Mouse (Mus musculus) CH12F3 (cell line): ENCODE measurements around the gene Fgfr2.
"Not testable (repeated sequence)": the region's sequence is repeated elsewhere in the genome, so short reads cannot be mapped to it uniquely, and the experiment has no call there.

Experiments
- in situ Hi-C: fragments of 300-500 bp; cut with MboI; formaldehyde crosslinking; loops from 2 replicates; pipeline ENCODE4 v1.14.3; 2020; ENCODE audit warnings: low sequenced_read_pairs

The Fgfr2 gene

GRCm38 (mm10) chr7:131122210-131122807 is 2000.8 kb downstream of the Fgfr2 start:
- in situ Hi-C loops: no loop called here

- in situ Hi-C loops: no loop called here
Measured at GRCm38 (mm10) chr7:131114434-131114833, 2008.7 kb downstream of the Fgfr2 start.

- in situ Hi-C loops: no loop called here
Measured at GRCm38 (mm10) chr7:131113676-131114075, 2009.5 kb downstream of the Fgfr2 start.

GRCm38 (mm10) chr7:131112486-131112885 is 2010.7 kb downstream of the Fgfr2 start:
- in situ Hi-C loops: no loop called here

GRCm38 (mm10) chr7:131082403-131082802 is 2040.7 kb downstream of the Fgfr2 start:
- in situ Hi-C loops: not testable (repeated sequence)

DNA sequence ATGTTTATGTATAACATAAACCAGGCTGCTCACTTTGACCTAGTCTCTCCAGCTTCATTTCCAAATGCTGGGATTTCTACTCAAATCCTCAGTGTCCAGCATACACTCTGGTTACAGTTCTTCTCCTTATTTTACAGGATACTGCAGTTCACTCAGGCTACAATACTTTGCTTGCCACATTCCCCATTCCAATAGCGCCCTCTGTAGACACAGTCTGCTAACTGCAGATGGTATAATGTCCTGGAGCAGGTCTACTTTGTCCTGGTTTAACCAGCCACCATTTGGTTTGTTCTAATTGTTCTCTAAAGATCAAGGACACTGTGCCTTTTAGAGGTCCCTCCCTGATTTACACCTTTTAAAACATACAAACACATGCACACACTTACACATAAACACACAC is 2047.2 kb downstream of the Fgfr2 start:
- in situ Hi-C loops: no loop called here

DNA sequence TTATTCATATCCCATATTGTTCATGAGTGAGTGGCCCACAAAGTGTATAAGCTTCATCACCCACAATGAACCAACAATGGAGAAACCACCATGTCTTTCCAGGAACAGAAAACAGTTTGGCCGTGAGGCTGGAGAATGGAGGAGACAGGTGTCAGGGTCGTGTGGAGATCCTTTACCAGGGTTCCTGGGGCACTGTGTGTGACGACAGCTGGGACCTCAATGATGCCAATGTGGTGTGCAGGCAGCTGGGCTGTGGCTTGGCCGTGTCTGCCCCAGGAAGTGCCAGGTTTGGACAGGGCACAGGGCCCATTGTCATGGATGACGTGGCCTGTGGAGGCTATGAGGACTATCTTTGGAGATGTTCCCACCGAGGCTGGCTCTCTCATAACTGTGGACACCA is 2049.1 kb downstream of the Fgfr2 start:
- in situ Hi-C loops: not testable (repeated sequence)

GRCm38 (mm10) chr7:131073476-131073875 is 2049.7 kb downstream of the Fgfr2 start:
- in situ Hi-C loops: not testable (repeated sequence)

DNA sequence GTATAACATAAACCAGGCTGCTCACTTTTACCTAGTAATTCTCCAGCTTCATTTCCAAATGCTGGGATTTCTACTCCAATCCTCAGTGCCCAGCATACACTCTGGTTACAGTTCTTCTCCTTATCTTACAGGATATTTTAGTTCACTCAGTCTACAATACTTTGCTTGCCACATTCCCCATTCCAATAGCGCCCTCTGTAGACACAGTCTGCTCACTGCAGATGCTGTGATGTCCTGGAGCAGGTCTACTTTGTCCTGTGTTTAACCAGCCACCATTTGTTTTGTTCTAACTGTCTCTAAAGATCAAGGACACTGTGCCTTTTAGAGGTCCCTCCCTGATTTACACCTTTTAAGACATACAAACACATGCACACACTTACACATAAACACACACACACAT is 2055.0 kb downstream of the Fgfr2 start:
- in situ Hi-C loops: not testable (repeated sequence)

GRCm38 (mm10) chr7:131062541-131062940 is 2060.6 kb downstream of the Fgfr2 start:
- in situ Hi-C loops: no loop called here

DNA sequence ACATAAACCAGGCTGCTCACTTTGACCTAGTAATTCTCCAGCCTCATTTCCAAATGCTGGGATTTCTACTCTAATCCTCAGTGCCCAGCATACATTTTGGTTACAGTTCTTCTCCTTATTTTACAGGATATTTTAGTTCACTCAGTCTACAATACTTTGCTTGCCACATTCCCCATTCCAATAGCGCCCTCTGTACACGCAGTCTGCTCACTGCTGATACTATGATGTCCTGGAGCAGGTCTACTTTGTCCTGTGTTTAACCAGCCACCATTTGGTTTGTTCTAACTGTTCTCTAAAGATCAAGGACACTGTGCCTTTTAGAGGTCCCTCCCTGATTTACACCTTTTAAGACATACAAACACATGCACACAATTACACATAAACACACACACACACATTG is 2063.3 kb downstream of the Fgfr2 start:
- in situ Hi-C loops: not testable (repeated sequence)

DNA sequence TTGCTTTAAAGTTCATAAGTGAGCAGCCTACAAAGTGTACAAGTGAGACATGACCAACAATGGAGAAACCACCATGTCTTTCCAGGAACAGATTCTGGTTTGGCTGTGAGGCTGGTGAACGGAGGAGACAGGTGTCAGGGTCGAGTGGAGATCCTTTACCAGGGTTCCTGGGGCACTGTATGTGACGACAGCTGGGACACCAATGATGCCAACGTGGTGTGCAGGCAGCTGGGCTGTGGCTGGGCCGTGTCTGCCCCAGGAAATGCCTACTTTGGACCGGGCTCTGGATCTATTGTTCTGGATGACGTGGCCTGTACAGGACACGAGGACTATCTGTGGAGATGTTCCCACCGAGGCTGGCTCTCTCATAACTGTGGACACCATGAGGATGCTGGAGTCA is 2065.2 kb downstream of the Fgfr2 start:
- in situ Hi-C loops: not testable (repeated sequence)

DNA sequence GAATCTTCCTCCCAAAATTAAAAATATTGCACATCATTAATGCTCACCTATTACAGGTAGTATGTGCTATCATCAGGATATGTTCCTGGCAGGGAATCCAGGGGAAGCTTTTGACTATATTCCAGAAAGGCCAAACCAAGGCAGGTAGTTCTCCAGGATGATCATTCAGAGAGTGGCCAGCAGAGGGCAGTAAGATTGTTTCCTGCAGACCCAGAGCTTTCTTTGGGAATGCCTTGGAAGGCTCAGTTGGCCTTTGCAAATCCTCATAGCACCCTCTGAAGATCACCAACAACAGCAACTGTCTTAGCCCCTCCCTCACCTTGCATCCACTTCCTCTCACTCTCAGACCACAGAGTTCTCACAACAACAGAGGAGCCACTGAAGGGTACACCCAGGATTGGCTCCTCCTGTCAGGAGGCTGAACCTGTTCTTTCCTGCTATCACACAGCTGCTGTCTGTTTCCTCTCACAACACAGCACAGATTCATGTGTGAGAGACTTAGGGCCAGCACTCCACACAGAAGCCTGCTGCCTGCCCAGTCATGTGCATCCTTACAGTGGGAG is 2068.3 kb downstream of the Fgfr2 start:
- in situ Hi-C loops: no loop called here

DNA sequence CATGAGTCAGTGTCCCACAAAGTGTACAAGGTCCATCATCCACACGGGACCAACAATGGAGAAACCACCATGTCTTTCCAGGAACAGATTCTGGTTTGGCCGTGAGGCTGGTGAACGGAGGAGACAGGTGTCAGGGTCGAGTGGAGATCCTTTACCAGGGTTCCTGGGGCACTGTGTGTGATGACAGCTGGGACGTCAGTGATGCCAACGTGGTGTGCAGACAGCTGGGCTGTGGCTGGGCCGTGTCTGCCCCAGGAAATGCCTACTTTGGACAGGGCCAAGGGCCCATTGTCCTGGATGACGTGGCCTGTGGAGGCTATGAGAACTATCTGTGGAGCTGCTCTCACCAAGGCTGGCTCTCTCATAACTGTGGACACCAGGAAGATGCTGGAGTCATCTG is 2073.3 kb downstream of the Fgfr2 start:
- in situ Hi-C loops: not testable (repeated sequence)

DNA sequence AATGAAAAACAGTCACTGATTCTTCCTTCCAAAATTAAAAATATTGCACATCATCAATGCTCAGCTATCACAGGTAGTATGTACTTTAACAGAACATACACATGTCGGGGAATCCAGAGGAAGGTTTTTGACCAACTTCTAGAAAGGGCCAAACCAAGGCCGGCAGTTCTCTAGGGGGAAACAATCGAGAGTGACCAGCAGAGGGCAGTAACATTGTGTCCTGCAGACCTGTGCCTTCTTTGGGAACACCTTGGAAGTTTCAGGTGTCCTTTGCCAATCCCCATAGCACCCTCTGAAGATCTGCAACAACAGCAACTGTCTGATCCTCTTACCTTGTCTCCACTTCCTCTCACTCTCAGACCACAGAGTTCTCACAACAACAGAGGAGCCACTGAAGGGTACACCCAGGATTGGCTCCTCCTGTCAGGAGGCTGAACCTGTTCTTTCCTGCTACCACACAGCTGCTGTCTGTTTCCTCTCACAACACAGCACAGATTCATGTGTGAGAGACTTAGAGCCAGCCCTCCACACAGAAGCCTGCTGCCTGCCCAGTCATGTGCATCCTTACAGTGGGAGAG is 2077.8 kb downstream of the Fgfr2 start:
- in situ Hi-C loops: not testable (repeated sequence)

DNA sequence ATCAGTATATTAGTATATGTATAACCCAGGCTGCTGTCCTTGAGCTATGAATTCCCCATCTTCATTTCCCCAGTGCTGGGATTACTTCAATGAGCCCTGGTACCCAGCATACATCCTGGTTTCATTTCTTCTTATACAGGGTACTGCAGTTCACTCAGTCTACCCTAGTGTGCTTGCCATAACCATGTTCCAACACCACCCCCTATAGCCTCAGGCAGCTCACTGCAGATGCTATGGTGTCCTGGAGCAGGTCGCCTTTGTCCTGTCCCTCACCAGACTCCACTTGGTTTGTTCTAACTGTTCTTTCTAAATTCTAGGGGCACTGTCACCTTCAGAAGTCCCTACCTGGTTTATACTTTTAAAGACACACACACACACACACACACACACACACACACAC is 2080.5 kb downstream of the Fgfr2 start:
- in situ Hi-C loops: no loop called here

GRCm38 (mm10) chr7:131040760-131041159 is 2082.4 kb downstream of the Fgfr2 start:
- in situ Hi-C loops: not testable (repeated sequence)

DNA sequence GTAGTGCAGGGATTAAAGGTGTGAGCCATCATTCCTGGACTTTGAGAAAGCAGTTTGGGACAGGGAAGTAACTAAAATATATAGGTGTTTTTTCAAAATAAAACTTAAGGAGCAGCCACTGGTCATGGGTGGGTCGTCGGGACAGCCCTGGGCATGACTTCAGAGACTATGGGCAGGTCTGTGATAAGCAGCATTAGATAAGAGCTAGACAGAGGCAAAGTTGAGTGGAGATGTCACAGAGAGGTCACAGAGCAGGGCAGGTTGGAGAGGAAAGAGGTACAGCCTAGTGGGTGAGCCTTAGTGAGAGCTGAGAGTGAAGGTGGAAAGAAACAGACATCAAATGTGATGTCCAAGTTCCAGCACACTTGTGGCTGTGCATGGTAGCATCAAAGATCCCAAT is 2086.1 kb downstream of the Fgfr2 start:
- in situ Hi-C loops: no loop called here

GRCm38 (mm10) chr7:131036396-131036795 is 2086.8 kb downstream of the Fgfr2 start:
- in situ Hi-C loops: no loop called here

- in situ Hi-C loops: no loop called here
Measured at GRCm38 (mm10) chr7:131031755-131032154, 2091.4 kb downstream of the Fgfr2 start, which contains the start of gene Dmbt1. Dmbt1 (plus strand) TSS chr7:131032053.

- in situ Hi-C loops: no loop called here
Measured at GRCm38 (mm10) chr7:131027557-131027956, 2095.6 kb downstream of the Fgfr2 start.

DNA sequence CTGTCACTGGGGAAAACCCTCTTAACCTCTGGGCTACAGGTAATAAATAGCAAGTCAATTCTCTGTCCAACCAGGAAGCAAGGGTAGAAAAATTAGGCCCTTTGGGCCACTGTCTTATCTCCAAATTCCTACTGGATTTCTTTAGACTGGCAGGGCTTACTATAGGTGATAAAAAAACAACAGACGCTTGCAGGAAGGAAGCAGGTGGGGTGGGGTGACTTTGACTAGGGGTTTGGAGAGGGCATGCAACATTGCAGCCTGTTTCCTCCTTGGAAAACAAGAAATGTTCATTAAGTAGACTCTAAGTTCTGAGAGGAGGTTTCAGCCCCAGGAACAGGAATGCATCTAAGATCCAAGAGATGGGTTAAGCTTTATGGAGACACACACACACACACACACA is 2098.3 kb downstream of the Fgfr2 start:
- in situ Hi-C loops: no loop called here

DNA sequence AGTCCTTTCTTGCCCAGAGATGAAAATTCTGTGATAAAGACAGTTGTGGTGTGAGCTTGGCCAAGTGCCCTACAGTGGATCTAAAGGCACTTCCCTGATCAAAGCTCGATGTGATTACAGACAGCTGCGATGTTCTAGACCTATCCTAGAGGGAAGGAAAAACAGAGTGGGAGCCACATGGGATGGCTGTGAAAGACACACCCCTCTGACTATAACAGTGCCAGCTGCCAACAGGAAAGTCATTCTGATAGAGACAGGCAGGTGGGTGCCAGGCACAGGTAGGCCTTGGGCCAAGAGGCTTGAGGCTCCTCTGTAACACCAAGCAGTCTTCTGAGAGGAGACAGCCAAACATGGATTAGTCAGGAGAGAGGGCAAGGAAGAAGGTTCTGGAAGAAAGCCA is 2104.0 kb downstream of the Fgfr2 start:
- in situ Hi-C loops: no loop called here
